Mouse (Mus musculus): ENCODE results near the gene E2f2.

DNA sequence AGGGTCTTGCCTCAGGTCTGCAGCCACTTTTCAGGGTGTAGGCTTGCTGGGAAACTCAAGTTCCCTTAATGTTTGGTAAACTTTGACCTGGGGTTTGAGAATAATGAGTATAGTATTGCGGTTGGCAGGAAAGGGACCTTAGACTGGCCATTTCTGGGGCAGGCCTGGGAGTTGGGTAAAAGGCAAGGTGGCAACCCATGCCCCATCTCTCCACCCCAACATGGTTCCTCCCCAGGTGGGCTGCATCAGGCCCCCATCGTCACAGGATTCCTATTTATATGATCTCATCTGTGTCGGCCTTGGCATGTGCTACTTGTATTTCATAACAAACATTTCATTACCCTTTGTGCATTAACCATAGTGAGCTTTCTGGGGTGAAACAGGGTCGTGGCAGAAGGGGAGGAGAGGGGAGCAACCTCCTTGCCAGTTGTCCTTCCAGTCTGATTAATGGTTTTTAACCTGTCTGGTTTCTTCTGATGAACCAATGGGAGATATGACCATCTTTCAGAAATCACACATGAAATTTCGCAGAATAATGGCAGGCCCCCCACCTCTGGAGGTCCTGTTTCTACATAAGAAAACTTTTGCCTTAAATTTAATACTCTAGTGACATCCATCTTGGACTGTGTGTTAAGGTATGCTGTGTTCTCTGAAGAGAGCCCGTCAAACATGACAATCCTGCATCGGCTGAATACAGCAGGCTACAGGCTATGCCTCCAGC lies 26.0 kb upstream of the E2f2 start:
- TF ChIP-seq CTCF (IDR thresholded peaks at IDR 0.05; ENCODE audit: low read depth) (no peak), EP300 (IDR thresholded peaks at IDR 0.05; ENCODE audit: low read depth) (no peak)
